Mouse (Mus musculus) adrenal gland, adult 10 weeks (tissue): ENCODE measurements around the gene Apoc3. TPM values are rescaled to one million over a fixed set of nuclear protein-coding genes. Genes with fewer than 3 reads are reported as not detected.

Experiments
- polyA plus RNA-seq: library from polyadenylated mRNA; stranded (reverse); fragments of 350-450 nt; fragmentation: Illumina TruSeq; extraction: RNeasy Lipid Tissue Mini Kit (QIAGEN cat#74804); gene quantifications from one replicate; pipeline ENCODE4 v1.2.3, GENCODE M21; 2014; ENCODE audit warnings: low read depth, low replicate concordance

Apoc3 gene
- polyA plus RNA-seq: not detected

DNA sequence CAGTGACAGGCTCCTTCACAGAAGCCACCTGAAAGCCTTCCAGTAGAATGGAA, at the start of gene Apoc3:
TSS of gene Apoc3 (minus strand) at position 41 of the 53 bp plus-strand sequence.

DNA sequence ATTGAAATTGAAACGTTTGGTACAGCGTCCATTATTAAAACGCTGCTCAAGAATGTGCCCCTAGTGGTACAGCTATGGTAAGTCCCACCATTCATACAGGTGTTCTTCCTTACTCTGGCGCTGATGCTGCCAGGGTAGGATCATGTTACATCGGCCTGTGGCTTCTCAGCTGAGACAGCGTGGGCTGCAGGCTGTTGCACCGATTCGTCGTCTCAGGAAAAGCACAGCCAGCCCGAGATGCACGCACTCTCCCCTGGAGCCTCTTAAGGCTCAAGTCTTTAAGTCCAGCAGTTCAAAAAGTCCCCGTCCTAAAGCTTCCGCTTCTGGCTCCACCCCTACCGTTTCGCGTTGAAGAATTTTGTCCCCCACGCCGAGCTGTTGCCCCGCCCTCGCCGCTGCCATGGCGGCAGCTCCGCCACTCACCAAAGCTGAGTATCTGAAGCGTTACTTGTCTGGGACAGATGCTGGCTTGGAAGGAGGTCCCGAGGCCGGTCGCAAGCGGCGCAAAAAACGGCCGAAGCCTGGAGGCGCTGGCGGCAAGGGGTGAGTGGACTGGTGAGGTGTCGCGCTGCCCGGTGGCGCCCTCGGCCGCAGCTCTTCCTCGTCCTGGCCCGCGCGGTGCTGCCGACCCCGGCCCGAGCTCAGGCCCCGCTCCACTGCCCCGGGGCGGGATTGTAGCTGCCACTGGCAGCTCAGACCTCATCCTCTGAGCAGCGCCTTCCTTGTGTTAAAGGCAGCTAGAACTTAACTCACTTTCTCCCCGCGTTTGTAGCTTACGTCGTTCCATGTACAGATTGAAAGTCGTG, 47.4 kb upstream of the Apoc3 start, which contains the start of gene Bud13:
TSS of gene Bud13 (plus strand) at position 378 of the 806 bp plus-strand sequence.

DNA sequence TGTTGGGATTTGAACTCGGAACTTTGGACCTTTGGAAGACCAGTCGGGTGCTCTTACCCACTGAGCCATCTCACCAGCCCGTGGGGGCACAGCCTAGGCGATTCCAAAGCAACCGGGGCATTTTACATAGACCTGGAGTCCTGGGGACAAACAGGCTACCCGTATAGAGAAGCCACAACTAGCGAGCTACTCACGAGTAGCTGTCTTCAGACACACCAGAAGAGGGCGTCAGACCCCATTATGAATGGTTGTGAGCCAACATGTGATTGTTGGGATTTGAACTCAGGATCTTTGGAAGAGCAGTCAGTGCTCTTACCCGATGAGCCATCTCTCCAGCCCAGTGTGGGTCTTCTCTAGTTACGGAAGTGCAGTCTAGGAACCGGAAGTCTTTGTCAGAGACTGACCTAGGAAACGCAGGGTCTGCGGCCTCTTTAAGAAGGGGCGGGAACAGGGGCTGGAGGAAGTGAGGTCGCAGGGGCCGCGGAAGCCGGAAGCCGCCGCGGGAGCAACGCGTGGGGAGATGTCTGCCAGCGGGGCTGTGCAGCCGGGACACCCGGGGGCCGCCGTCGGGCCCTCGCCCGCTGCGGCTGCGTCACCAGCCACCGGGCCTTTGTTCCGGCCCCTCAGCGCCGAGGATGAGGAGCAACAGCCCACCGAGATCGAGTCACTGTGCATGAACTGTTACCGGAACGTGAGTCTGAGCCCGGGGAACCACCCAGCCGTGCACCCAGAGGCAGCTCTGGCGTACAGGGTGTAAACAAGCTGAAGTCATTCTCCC, 37.4 kb upstream of the Apoc3 start, which contains the start of gene Zpr1:
TSS of gene Zpr1 (plus strand) at position 388 of the 778 bp plus-strand sequence.

DNA sequence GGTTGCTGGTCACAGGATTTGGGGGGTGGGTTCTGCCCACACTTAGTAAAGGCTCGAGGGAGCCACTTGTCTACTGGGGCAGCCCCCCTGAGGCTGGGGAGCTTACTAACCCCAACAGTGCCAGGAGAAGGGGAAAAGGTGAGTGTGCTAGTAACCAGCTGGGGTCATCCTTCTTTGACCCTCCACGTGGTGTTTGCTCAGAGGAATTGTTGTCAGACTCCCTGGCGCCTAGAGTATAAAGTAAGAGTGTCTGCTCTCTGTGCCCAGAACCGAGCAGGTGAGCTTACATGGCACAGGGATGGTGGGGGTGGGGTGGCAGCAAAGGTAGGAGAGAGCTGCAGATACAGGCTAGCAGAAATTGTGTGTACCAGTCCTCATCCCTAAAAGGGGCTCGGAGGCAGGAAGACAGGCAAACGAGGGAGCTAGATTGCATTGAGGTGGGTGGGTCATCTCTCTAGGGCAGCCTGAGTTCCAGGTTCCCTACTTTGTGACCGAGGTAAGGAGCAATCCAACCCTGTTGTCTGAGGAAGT, 33.0 kb upstream of the Apoc3 start, which contains the start of gene Apoa5:
TSS of gene Apoa5 (plus strand) at position 291 of the 531 bp plus-strand sequence.

DNA sequence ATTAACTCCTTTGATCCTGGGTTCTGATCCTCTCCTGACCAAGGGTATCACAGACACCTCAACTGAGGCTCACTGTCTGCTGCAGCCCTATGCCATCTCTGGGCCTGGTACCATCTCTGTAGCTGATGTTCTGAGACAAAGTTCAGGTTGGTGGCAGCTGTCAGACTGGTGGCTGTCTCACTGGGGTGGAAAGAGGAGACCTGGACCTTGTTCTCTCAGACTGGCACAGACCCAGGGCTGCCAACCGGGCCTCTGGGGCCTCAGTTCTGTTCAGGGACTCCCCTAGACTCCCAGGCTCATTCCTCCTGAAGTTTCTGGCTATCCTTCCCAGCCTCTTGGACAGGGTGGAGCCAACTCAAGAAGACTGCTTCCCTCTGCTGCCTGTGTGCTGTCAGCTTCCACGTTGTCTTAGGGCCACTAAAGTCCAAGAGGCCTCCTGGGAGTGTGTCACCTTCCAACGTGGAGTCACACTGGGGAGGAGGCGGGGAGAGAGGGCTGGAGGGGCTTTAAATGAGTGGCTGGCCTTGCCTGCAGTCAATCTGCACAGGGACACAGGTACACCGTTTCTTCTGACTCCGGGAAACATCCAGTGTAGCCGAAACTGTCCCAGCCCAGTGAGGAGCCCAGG, 5.2 kb upstream of the Apoc3 start, which contains the start of gene Apoa4:
TSS of gene Apoa4 (plus strand) at position 171 of the 628 bp plus-strand sequence.

DNA sequence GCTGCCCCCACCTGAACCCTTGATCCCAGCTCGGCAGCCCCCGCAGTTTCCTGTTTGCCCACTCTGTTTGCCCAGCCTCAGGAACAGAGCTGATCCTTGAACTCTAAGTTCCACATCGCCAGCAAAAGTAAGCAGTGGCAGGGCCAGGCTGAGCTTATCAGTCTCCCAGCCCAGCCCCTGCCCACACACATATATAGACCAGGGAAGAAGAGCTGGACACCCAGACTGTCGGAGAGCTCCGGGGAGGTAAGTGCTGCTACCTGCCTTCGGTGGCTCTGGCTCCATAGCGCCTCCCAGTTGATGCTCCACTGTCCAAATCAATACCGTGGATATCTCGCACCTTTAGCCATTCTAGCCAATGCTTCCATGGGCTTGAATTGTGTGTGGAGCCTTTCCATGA, 6.9 kb downstream of the Apoc3 start, which contains the start of gene Apoa1:
TSS of gene Apoa1 (plus strand) at position 90 of the 400 bp plus-strand sequence.

Other genes starting within 250 kb of the Apoc3 start
- 158 TPM for gene Pafah1b2, start 222.9 kb downstream of the Apoc3 start, polyA plus RNA-seq
- gene Sik3, start 222.8 kb downstream of the Apoc3 start, polyA plus RNA-seq: 9.1 TPM
- gene Apoa1, start 7.1 kb downstream of the Apoc3 start, polyA plus RNA-seq: not detected
- not detected for gene Apoa4, start 5.1 kb upstream of the Apoc3 start, polyA plus RNA-seq
- not detected for gene Apoa5, start 33.0 kb upstream of the Apoc3 start, polyA plus RNA-seq
- gene Zpr1, start 37.4 kb upstream of the Apoc3 start, polyA plus RNA-seq: 14.8 TPM
- gene Bud13, start 47.4 kb upstream of the Apoc3 start, polyA plus RNA-seq: 3.8 TPM
- not detected for gene 4931429L15Rik, start 84.3 kb upstream of the Apoc3 start, polyA plus RNA-seq